In the genomic region with DNA sequence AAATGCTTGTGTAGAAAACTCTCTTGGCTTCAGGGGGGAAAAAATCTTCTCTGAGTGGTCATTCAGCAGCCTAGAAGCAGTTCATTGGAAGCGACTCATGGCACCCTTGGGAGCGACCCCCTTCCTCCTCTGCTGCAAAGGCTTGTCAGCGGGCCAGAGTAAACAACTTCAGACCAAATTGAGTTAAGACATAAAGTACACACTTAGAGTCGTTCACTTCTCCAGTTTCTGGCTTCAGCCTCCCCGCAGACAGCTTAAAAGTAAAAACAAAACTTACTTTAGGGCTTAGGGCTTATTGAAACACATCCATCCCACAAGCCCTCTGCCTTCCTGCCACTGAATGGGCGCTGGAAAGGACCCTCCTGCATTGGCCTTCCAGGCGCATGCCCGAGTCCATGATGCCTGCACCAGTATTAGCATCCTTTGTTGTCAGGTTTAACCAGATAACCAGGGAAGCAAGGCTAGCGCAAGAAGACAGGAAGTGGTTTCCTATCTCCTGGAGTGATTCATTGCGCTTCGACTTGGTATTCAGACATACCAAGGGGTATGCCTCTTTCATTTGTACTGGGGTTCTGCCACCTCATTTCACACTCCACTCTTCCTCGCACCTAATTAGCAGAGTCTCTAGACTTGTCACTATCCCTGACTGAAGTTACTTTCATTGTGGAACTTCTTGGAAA, we compare ENCODE assay signal across 9 mouse cellular contexts.
DNase-seq lines count a peak whose midpoint lies in the region; ATAC-seq and TF ChIP-seq lines count a peak whose summit lies in the region.
"Had no signal": no experiment of that assay in that cellular context is flagged by ENCODE, and none has a peak within 500 bp of the region (broad histone marks: within the 10 kb centered on the region; RNA-seq: fewer than 3 reads in every experiment).

No protein-coding gene starts in this region.

- H3K4me3 ChIP-seq in heart, embryonic 16.5 days (ENCODE audit: low read length): no peak overlapping the region
- no peak overlapping the region for H3K4me3 ChIP-seq in lung, embryonic 16.5 days (ENCODE audit: low read length)
- no peak overlapping the region for H3K4me3 ChIP-seq in forebrain, embryonic 12.5 days (replicated peaks)

- no peaks in the 10 kb centered on the region for H3K36me3 ChIP-seq in heart, embryonic 16.5 days (ENCODE audit: control insufficient read depth, insufficient read depth)
- H3K36me3 ChIP-seq in lung, embryonic 16.5 days (ENCODE audit: control insufficient read depth, insufficient read depth, low read length): no peaks in the 10 kb centered on the region
- H3K36me3 ChIP-seq in forebrain, embryonic 12.5 days (replicated peaks): no peaks in the 10 kb centered on the region

- in situ Hi-C loops in Patski (cut with MboI; ENCODE audit: low pct_unique_long_range_greater_than_20kb): no loop called here

- no peaks in the 10 kb centered on the region for H3K27me3 ChIP-seq in Patski
- no peaks in the 10 kb centered on the region; the same call in 1 of the 2 replicates for H3K27me3 ChIP-seq in heart, embryonic 16.5 days (ENCODE audit: control insufficient read depth, insufficient read depth, low read length)
- no peaks in the 10 kb centered on the region for H3K27me3 ChIP-seq in lung, embryonic 16.5 days (ENCODE audit: control insufficient read depth, insufficient read depth, low read depth, low read length)
- H3K27me3 ChIP-seq in forebrain, embryonic 12.5 days: no peaks in the 10 kb centered on the region

- DNase-seq in embryo, embryonic 10.5 days (ENCODE audit: low spot score): peak; percentile 15
- DNase-seq in embryo, embryonic 9.5 days (ENCODE audit: extremely low spot score): no peak
- no peak for DNase-seq in Patski (ENCODE audit: low read depth, low spot score)
- DNase-seq in thymus, postnatal 14 days: no peak
- DNase-seq in cerebellum, adult 9-11 months: no peak
- DNase-seq: adrenal gland, postnatal 36 days had no signal

- POLR2A ChIA-PET in Patski (lab: Charles Lee): interaction anchor here (0.9 kb wide), 1 partner anchor 21 kb away, joined by 4 read pairs; no protein-coding TSS in a partner anchor

- H3K4me2 ChIP-seq in heart, embryonic 16.5 days (ENCODE audit: low read depth, low read length): 0 out of 2 replicates have a peak overlapping the region, but pooled peaks have one; percentile 20
- H3K4me2 ChIP-seq in lung, embryonic 16.5 days (ENCODE audit: low read depth, low read length): peak overlapping the region; percentile 28
- H3K4me2 ChIP-seq in forebrain, embryonic 12.5 days: no peak overlapping the region

- no peak overlapping the region for H3K9ac ChIP-seq in heart, embryonic 16.5 days (ENCODE audit: low read length)
- no peak overlapping the region for H3K9ac ChIP-seq in lung, embryonic 16.5 days (ENCODE audit: low read length)
- no peak overlapping the region for H3K9ac ChIP-seq in forebrain, embryonic 12.5 days

- WGBS in heart, embryonic 16.5 days: 37% methylated on average over 12 of the region's 12 CpGs
- WGBS in lung, embryonic 16.5 days: 21% methylated on average over 12 of the region's 12 CpGs
- 73% methylated on average over 12 of the region's 12 CpGs for WGBS in forebrain, embryonic 12.5 days

- CTCF ChIA-PET in Patski (lab: Charles Lee): interaction anchor here (1.4 kb wide), 1 partner anchor 10 kb away, joined by 4 read pairs; no protein-coding TSS in a partner anchor

- peak; percentile 86 for ATAC-seq in Patski
- ATAC-seq in heart, embryonic 16.5 days (replicated peaks; ENCODE audit: extremely low read depth, insufficient read depth, low FRiP score): no peak
- ATAC-seq in lung, embryonic 16.5 days (ENCODE audit: low read depth): peak; percentile 91
- ATAC-seq in forebrain, embryonic 12.5 days (ENCODE audit: low FRiP score): no peak

- H3K4me1 ChIP-seq in heart, embryonic 16.5 days (ENCODE audit: control insufficient read depth, insufficient read depth, low read length): 0 out of 2 replicates have a peak, but pooled peaks cover 2% of the 10 kb centered on the region
- H3K4me1 ChIP-seq in lung, embryonic 16.5 days (replicated peaks; ENCODE audit: control insufficient read depth, insufficient read depth, low read length): peaks cover 11% of the 10 kb centered on the region
- H3K4me1 ChIP-seq in forebrain, embryonic 12.5 days: no peaks in the 10 kb centered on the region; the same call in 1 of the 2 replicates

- peak overlapping the region; percentile 70 for H3K27ac ChIP-seq in heart, embryonic 16.5 days (ENCODE audit: low read length)
- peak overlapping the region; percentile 39; the same call in 1 of the 2 replicates for H3K27ac ChIP-seq in lung, embryonic 16.5 days (ENCODE audit: low read length)
- H3K27ac ChIP-seq in forebrain, embryonic 12.5 days: no peak overlapping the region

- no peaks in the 10 kb centered on the region for H3K9me3 ChIP-seq in heart, embryonic 16.5 days (replicated peaks; ENCODE audit: control insufficient read depth, low read length)
- H3K9me3 ChIP-seq in lung, embryonic 16.5 days (ENCODE audit: control insufficient read depth, low read length): no peaks in the 10 kb centered on the region
- no peaks in the 10 kb centered on the region for H3K9me3 ChIP-seq in forebrain, embryonic 12.5 days

- TF ChIP-seq CTCF in Patski (IDR thresholded peaks at IDR 0.05): no peak

Comparison
In these comparisons a context has a peak if more than half of its experiments do, and no peak if none do; other contexts are left out.
1. ATAC-seq: peak in Patski (single experiment) and lung, embryonic 16.5 days (single experiment); none in heart, embryonic 16.5 days (single experiment) and forebrain, embryonic 12.5 days (single experiment).